Mouse (Mus musculus) liver (tissue): ENCODE data around the gene Kin.

Source experiments
- DNase-seq: peaks from one replicate; pipeline ENCODE4 v3.0.0-alpha.2; 2020; ENCODE audit warnings: mixed read lengths

Gene Kin

DNA sequence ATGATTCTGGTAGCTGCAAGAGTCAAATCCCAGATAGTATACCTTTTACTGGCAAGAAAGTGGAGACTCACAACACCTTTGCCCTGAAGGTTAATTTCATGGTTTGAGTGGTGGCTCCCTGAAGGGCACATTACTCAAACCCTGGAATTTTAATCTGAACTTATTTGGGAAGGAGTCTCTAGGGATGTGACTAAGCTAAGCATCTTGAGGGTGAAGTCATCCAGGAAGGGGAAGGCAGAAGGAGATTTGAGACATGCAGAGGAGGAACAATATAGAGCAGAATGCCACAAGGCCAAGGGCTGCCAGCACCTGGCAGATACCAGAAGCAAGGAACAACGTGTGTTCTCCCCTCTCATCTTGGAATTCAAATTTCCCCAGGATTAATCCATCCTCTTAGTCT lies 38.4 kb downstream of the Kin start:
- DNase-seq: no peak

GRCm38 (mm10) chr2:10119276-10119675 lies 38.9 kb downstream of the Kin start:
- no peak for DNase-seq

- no peak for DNase-seq
These were observed 41.4 kb downstream of the Kin start for GRCm38 (mm10) chr2:10121826-10122225.

- no peak for DNase-seq
These were observed 45.7 kb downstream of the Kin start for GRCm38 (mm10) chr2:10126122-10126521.

DNA sequence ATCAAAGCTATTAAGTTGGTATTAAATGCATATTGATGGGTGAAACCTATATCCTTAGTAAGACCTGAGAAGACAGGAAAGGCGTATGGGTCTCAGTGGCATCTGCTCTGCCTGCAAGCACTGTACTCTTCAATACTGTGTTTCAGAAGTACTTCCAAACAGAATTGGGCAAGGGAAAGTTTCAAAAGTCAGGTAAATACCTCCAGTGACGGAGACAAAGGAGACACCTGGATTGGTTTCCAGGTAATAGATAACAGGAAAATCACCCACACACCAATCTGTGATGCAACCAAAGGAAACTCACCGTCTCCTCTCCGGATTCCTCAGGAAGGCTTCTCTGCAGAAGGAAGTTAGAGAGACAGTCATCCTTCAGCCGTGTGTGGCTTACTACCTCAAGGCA lies 47.1 kb downstream of the Kin start:
- DNase-seq: no peak

DNA sequence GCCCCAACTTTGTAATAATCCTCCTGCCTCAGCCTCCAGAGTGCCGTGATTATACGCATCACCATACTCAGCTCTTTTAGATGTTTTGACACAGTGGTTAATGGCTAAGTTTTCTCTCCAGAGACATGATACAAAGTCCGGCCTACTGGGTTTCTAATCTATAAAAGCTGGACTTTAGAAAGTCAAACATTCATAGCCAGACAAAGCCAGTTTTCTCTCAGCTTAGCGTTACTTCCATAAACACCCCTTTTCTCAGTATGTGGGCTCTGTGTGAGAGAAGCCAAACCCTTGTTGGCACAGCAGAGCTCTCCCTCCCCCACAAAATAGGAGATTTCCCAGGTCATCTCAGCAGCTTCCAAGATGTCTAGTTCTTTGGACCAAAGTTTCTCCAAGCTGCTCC lies 48.2 kb downstream of the Kin start:
- no peak for DNase-seq

DNA sequence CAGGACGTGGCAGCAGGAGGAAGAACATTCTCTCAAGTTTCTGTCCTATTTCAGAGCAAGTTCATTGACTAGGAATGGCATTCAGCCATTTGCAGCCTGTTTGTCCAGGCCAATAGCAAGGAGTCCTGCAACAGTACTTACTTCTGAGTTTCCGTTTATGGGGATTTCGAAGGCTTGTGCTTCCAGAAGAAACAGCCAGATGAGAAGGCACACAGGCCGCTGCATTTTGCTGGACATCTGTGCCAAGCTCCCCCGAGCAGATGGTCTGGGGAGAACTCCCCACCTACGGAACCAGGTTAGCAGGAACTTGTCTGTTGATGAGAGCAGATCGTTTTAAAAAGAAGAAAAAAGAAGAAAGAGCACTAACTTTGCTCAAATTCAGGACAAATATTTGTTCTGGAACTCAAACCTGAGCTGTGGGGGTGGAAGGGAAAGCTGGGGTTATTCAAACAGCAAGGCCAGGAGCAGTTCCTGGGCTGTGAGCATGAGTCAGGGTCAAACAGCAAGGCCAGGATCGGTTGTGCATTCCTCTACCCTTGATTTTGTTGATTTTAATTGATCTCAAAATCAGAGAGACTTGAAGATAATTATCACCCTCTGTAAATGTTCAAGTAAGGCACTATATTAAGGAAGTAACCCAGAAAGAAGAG lies 50.1 kb downstream of the Kin start:
- DNase-seq: peak; percentile 35

- DNase-seq: no peak
These were observed 50.9 kb downstream of the Kin start, which contains the start of gene Itih2 for GRCm38 (mm10) chr2:10131296-10131695. TSS of gene Itih2 (minus strand) at chr2:10131396.

DNA sequence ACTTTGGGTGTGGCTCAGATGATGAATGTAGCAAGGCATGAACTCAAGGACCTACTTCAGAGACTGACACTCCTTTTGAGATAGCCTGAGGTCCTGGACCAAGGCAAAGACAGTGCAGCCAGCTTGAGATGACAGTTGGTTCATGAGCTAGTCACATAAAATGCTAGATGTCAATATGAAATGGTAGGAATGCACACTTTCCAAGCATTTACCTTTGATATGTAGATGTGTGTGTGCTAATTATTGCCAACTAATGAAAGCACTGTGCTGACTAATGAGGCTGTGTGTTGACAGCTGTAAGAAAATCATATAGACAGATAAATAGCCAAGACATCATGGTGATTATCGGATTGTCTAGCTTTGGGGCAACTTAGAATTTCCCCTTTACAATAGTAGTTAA lies 51.7 kb downstream of the Kin start:
- DNase-seq: no peak

DNA sequence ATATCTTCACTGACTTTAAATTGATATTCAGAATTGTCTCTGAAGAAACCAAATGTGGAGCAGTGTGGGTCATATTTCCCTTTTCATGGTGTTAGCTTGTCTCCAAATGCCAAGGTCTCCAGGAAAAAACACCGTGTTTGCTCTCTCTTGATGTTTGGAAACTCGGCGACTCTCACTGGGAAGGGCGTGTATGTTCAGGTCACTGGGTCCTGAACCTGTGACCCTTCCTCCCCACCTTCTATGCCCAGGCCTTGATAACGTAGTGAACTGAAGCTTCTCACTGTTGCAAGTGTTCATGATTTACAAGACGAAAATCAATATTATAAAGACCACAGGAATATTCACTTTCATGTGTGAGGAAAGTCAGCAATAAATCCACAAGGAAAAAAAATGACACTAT lies 53.5 kb downstream of the Kin start:
- peak; percentile 16 for DNase-seq

DNA sequence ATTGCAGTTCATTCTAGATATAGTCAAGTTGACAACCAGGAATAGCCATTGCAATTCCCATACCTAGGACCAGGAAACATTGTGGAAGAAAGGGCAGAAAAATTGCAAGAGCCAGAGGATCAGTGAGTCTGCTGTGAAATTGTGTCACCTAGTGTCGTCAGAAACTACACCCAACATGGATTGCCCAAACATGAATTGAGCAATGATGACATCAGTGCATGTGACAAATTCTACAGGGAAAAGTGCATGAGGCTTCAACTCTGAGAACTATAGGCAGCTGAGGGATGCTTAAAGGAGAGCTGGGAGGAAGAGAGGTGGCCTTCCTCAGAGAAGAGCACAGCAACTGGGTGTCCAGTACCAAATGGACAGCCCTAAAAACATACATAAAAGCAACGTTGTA lies 56.9 kb downstream of the Kin start:
- no peak for DNase-seq

- DNase-seq: no peak
These were observed 60.1 kb downstream of the Kin start for GRCm38 (mm10) chr2:10140456-10140855.
